Mouse (Mus musculus): ENCODE measurements around the gene Hacd2. TPM values are rescaled to one million over a fixed set of nuclear protein-coding genes. Genes with fewer than 3 reads are reported as not detected.

Gene Hacd2
- polyA plus RNA-seq, 1 experiment from 2014 or later, result 49.1 TPM

GRCm38 (mm10) chr16:35036754-35037153 lies 14.5 kb downstream of the Hacd2 start:
- Histone ChIP-seq H3K27me3 (replicated peaks; ENCODE audit: control insufficient read depth, insufficient read depth, low read length) (no peaks in the 10 kb centered on the region), H3K36me3 (ENCODE audit: control insufficient read depth, insufficient read depth, low read length) (peaks cover 2% of the 10 kb centered on the region; the same call in 1 of the 2 replicates), H3K9ac (ENCODE audit: low read depth, low read length) (no peak overlapping the region), H3K9me3 (ENCODE audit: control insufficient read depth, low read length) (no peaks in the 10 kb centered on the region), H3K4me1 (replicated peaks; ENCODE audit: control insufficient read depth, insufficient read depth, low read length) (peaks cover 4% of the 10 kb centered on the region; the same call in 1 of the 2 replicates), H3K4me3 (ENCODE audit: low read depth, low read length) (no peak overlapping the region), H3K4me2 (no peak overlapping the region), H3K27ac (ENCODE audit: low read depth, low read length) (no peak overlapping the region)
- ATAC-seq (replicated peaks; ENCODE audit: low FRiP score), result no peak
- 83% methylated on average over 5 of the region's 5 CpGs for whole genome bisulfite sequencing
- DNase-seq (ENCODE audit: low spot score), result no peak

- Histone ChIP-seq H3K27ac (ENCODE audit: low read depth, low read length) (no peak overlapping the region), H3K9ac (ENCODE audit: low read depth, low read length) (no peak overlapping the region), H3K9me3 (ENCODE audit: control insufficient read depth, low read length) (no peaks in the 10 kb centered on the region), H3K4me2 (no peak overlapping the region), H3K36me3 (ENCODE audit: control insufficient read depth, insufficient read depth, low read length) (peaks cover 2% of the 10 kb centered on the region; the same call in 1 of the 2 replicates), H3K27me3 (replicated peaks; ENCODE audit: control insufficient read depth, insufficient read depth, low read length) (no peaks in the 10 kb centered on the region), H3K4me3 (ENCODE audit: low read depth, low read length) (no peak overlapping the region), H3K4me1 (replicated peaks; ENCODE audit: control insufficient read depth, insufficient read depth, low read length) (peaks cover 4% of the 10 kb centered on the region; the same call in 1 of the 2 replicates)
- no peak for DNase-seq (ENCODE audit: low spot score)
- no peak for ATAC-seq (replicated peaks; ENCODE audit: low FRiP score)
- 41% methylated on average over 4 of the region's 4 CpGs for WGBS
Measured at GRCm38 (mm10) chr16:35038343-35039057, 16.3 kb downstream of the Hacd2 start.

- DNase-seq (ENCODE audit: low spot score) (no peak), ATAC-seq (replicated peaks; ENCODE audit: low FRiP score) (no peak)
- Histone ChIP-seq H3K9ac (ENCODE audit: low read depth, low read length) (no peak overlapping the region), H3K36me3 (ENCODE audit: control insufficient read depth, insufficient read depth, low read length) (peaks cover 2% of the 10 kb centered on the region; the same call in 1 of the 2 replicates), H3K9me3 (ENCODE audit: control insufficient read depth, low read length) (no peaks in the 10 kb centered on the region), H3K27me3 (replicated peaks; ENCODE audit: control insufficient read depth, insufficient read depth, low read length) (no peaks in the 10 kb centered on the region), H3K27ac (ENCODE audit: low read depth, low read length) (no peak overlapping the region), H3K4me2 (no peak overlapping the region), H3K4me1 (replicated peaks; ENCODE audit: control insufficient read depth, insufficient read depth, low read length) (peaks cover 4% of the 10 kb centered on the region; the same call in 1 of the 2 replicates), H3K4me3 (ENCODE audit: low read depth, low read length) (no peak overlapping the region)
- 80% methylated on average over 1 of the region's 1 CpGs for WGBS
Measured at GRCm38 (mm10) chr16:35040154-35040553, 17.9 kb downstream of the Hacd2 start.

- H3K4me1 ChIP-seq (replicated peaks; ENCODE audit: control insufficient read depth, insufficient read depth, low read length), result peaks cover 4% of the 10 kb centered on the region; the same call in 1 of the 2 replicates
- H3K27me3 ChIP-seq (replicated peaks; ENCODE audit: control insufficient read depth, insufficient read depth, low read length), result no peaks in the 10 kb centered on the region
- 90% methylated on average over 7 of the region's 7 CpGs for WGBS
- H3K36me3 ChIP-seq (ENCODE audit: control insufficient read depth, insufficient read depth, low read length), result peaks cover 2% of the 10 kb centered on the region; the same call in 1 of the 2 replicates
- no peak overlapping the region for H3K9ac ChIP-seq (ENCODE audit: low read depth, low read length)
- H3K9me3 ChIP-seq (ENCODE audit: control insufficient read depth, low read length), result no peaks in the 10 kb centered on the region
- no peak overlapping the region for H3K4me3 ChIP-seq (ENCODE audit: low read depth, low read length)
- no peak overlapping the region for H3K4me2 ChIP-seq
- no peak overlapping the region for H3K27ac ChIP-seq (ENCODE audit: low read depth, low read length)
- DNase-seq (ENCODE audit: low spot score) (no peak), ATAC-seq (replicated peaks; ENCODE audit: low FRiP score) (no peak)
Measured at GRCm38 (mm10) chr16:35041001-35041400, 18.8 kb downstream of the Hacd2 start.

GRCm38 (mm10) chr16:35046081-35046775 lies 24.0 kb downstream of the Hacd2 start:
- H3K4me2 ChIP-seq, result no peak overlapping the region
- H3K4me1 ChIP-seq (replicated peaks; ENCODE audit: control insufficient read depth, insufficient read depth, low read length), result 0 out of 2 replicates have a peak, but pooled peaks cover 7% of the 10 kb centered on the region
- no peaks in the 10 kb centered on the region for H3K27me3 ChIP-seq (replicated peaks; ENCODE audit: control insufficient read depth, insufficient read depth, low read length)
- no peak overlapping the region for H3K9ac ChIP-seq (ENCODE audit: low read depth, low read length)
- no peak overlapping the region for H3K27ac ChIP-seq (ENCODE audit: low read depth, low read length)
- no peaks in the 10 kb centered on the region for H3K36me3 ChIP-seq (ENCODE audit: control insufficient read depth, insufficient read depth, low read length)
- H3K4me3 ChIP-seq (ENCODE audit: low read depth, low read length), result no peak overlapping the region
- 79% methylated on average over 6 of the region's 6 CpGs for WGBS
- ATAC-seq (replicated peaks; ENCODE audit: low FRiP score) (no peak), DNase-seq (ENCODE audit: low spot score) (no peak)
- H3K9me3 ChIP-seq (ENCODE audit: control insufficient read depth, low read length), result no peaks in the 10 kb centered on the region

GRCm38 (mm10) chr16:35047272-35047969 lies 25.2 kb downstream of the Hacd2 start:
- H3K27ac ChIP-seq (ENCODE audit: low read depth, low read length), result no peak overlapping the region
- no peak for DNase-seq (ENCODE audit: low spot score)
- H3K4me1 ChIP-seq (replicated peaks; ENCODE audit: control insufficient read depth, insufficient read depth, low read length), result 0 out of 2 replicates have a peak, but pooled peaks cover 7% of the 10 kb centered on the region
- no peak overlapping the region for H3K4me3 ChIP-seq (ENCODE audit: low read depth, low read length)
- no peak for ATAC-seq (replicated peaks; ENCODE audit: low FRiP score)
- no peak overlapping the region for H3K9ac ChIP-seq (ENCODE audit: low read depth, low read length)
- 72% methylated on average over 6 of the region's 6 CpGs for WGBS
- no peaks in the 10 kb centered on the region for H3K9me3 ChIP-seq (ENCODE audit: control insufficient read depth, low read length)
- no peak overlapping the region for H3K4me2 ChIP-seq
- H3K36me3 ChIP-seq (ENCODE audit: control insufficient read depth, insufficient read depth, low read length), result no peaks in the 10 kb centered on the region
- H3K27me3 ChIP-seq (replicated peaks; ENCODE audit: control insufficient read depth, insufficient read depth, low read length), result no peaks in the 10 kb centered on the region

GRCm38 (mm10) chr16:35051066-35051465 lies 28.8 kb downstream of the Hacd2 start:
- Histone ChIP-seq H3K9me3 (ENCODE audit: control insufficient read depth, low read length) (no peaks in the 10 kb centered on the region), H3K4me3 (ENCODE audit: low read depth, low read length) (no peak overlapping the region), H3K9ac (ENCODE audit: low read depth, low read length) (no peak overlapping the region), H3K36me3 (ENCODE audit: control insufficient read depth, insufficient read depth, low read length) (no peaks in the 10 kb centered on the region), H3K4me1 (replicated peaks; ENCODE audit: control insufficient read depth, insufficient read depth, low read length) (peaks cover 15% of the 10 kb centered on the region), H3K27ac (ENCODE audit: low read depth, low read length) (no peak overlapping the region), H3K4me2 (no peak overlapping the region), H3K27me3 (replicated peaks; ENCODE audit: control insufficient read depth, insufficient read depth, low read length) (no peaks in the 10 kb centered on the region)
- DNase-seq (ENCODE audit: low spot score) (no peak), ATAC-seq (replicated peaks; ENCODE audit: low FRiP score) (no peak)
- WGBS, result 76% methylated on average over 5 of the region's 5 CpGs

GRCm38 (mm10) chr16:35052191-35052590 lies 30.0 kb downstream of the Hacd2 start:
- Histone ChIP-seq H3K4me1 (replicated peaks; ENCODE audit: control insufficient read depth, insufficient read depth, low read length) (peaks cover 15% of the 10 kb centered on the region), H3K27me3 (replicated peaks; ENCODE audit: control insufficient read depth, insufficient read depth, low read length) (no peaks in the 10 kb centered on the region), H3K4me3 (ENCODE audit: low read depth, low read length) (no peak overlapping the region), H3K36me3 (ENCODE audit: control insufficient read depth, insufficient read depth, low read length) (no peaks in the 10 kb centered on the region), H3K9ac (ENCODE audit: low read depth, low read length) (no peak overlapping the region), H3K27ac (ENCODE audit: low read depth, low read length) (no peak overlapping the region), H3K4me2 (no peak overlapping the region), H3K9me3 (ENCODE audit: control insufficient read depth, low read length) (no peaks in the 10 kb centered on the region)
- 82% methylated on average over 1 of the region's 1 CpGs for WGBS
- DNase-seq (ENCODE audit: low spot score) (no peak), ATAC-seq (replicated peaks; ENCODE audit: low FRiP score) (no peak)

Data from liver, embryonic 11.5 days (tissue).